Mouse (Mus musculus): ENCODE measurements around the gene Anks1b. TPM values are rescaled to one million over a fixed set of nuclear protein-coding genes. Genes with fewer than 3 reads are reported as not detected.

Anks1b gene
- polyA plus RNA-seq, 1 experiment from 2014 or later, result 1.6 TPM

DNA sequence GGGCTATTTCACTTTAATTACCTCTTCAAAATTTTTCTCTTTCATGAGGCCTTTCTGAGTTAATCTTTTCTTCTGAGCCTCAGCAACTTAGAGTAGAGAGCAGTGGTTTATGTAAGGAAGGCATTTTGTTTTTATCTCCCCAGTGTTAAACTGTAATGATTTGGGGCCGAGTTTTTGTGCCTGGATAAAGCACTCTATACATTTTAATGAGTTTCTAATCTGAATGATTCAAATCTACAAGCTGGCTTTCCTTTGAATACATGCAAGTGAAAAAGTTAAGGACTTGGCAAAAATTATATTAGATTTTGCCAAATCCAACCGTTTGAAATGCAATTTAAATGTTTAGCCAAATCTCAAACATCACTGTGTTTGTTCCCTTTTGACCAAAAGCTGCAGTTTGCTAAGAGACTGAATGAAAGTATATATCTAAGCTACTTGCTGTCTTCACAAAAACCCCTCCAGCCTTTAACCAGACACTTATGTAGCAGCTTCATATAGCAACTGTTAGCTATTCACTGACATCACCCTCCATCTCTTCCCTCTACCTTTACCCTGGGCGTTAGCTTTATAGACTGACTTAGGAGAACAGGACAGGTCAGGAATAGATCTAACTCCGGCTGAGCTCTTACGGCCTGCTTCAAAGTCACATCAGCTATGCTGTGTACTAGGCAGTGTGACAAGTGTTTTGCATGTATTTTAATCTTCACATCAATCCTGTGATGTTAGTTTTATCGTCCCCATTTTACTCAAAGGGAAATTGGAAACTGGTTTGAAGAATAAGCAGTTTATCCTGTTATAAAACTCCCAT lies 122.5 kb downstream of the Anks1b start:
- Histone ChIP-seq H3K9me3 (replicated peaks) (no peaks in the 10 kb centered on the region), H3K27me3 (ENCODE audit: low read depth, poor library complexity, severe bottlenecking) (no peaks in the 10 kb centered on the region), H3K4me1 (peaks cover 3% of the 10 kb centered on the region; the same call in 1 of the 2 replicates), H3K4me3 (no peak overlapping the region), H3K27ac (replicated peaks) (no peak overlapping the region), H3K36me3 (no peaks in the 10 kb centered on the region)
- 78% methylated on average over 6 of the region's 6 CpGs for WGBS
- DNase-seq (ENCODE audit: low spot score), result no peak

DNA sequence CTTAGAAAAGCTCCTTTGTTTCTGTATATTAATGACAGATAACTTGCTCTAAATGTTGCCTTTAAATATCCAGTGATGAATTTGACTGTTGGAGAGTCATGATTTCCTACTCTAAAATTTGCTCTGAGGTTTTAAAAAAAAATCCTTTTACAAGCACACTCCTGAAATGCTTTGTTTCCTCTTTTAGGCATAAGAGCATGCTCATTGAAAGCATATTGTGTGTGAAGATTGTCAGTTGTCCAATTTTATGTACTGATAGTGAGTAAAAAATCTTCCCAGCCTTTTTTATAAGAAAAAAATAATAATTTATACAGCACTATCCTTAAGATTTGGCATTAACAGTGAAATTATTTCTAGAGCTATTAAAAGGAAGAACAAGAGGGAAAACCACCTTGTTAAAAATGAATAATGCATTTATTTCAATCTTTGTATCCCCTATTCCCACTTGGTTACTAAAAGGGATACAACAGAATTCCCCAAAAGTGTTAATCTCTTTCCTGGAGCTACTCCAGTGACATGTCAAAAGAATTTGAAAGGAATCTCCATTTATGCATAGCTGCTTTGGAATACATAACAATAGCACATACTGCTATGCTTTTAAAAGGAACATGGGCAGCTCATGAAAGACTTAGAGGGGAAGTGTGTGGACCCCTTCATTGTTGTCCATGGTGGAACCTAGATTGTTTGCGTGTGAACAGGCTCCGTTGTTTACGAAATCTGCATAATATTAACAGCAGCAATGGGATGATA lies 130.8 kb downstream of the Anks1b start:
- no peak overlapping the region for H3K4me3 ChIP-seq
- H3K4me1 ChIP-seq, result peaks cover 4% of the 10 kb centered on the region; the same call in 1 of the 2 replicates
- DNase-seq (ENCODE audit: low spot score), result no peak
- 92% methylated on average over 3 of the region's 3 CpGs for WGBS
- no peaks in the 10 kb centered on the region for H3K27me3 ChIP-seq (ENCODE audit: low read depth, poor library complexity, severe bottlenecking)
- H3K36me3 ChIP-seq, result no peaks in the 10 kb centered on the region
- H3K27ac ChIP-seq (replicated peaks), result no peak overlapping the region
- no peaks in the 10 kb centered on the region for H3K9me3 ChIP-seq (replicated peaks)

DNA sequence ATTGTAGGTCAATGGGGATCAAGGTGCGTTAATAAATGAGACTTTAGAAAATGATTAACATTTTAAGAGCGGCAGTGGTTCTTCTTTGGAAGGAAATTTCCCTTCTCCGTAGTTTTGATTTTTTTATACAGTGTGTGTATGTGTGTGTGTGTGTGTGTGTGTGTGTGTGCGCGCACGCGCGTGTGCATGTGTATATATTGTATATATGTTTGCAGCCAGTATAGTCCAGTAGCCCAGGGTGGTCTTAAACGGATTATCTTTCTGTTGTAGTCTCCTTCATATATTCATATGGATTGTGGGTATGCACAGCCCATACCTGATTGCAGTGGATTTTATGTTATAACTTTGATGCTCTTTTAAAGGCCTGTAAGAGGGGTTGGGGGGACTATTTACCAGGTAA lies 131.6 kb downstream of the Anks1b start:
- no peak overlapping the region for H3K27ac ChIP-seq (replicated peaks)
- H3K9me3 ChIP-seq (replicated peaks), result no peaks in the 10 kb centered on the region
- DNase-seq (ENCODE audit: low spot score), result no peak
- H3K36me3 ChIP-seq, result no peaks in the 10 kb centered on the region
- H3K27me3 ChIP-seq (ENCODE audit: low read depth, poor library complexity, severe bottlenecking), result no peaks in the 10 kb centered on the region
- no peak overlapping the region for H3K4me3 ChIP-seq
- WGBS, result 94% methylated on average over 9 of the region's 9 CpGs
- H3K4me1 ChIP-seq, result peaks cover 4% of the 10 kb centered on the region; the same call in 1 of the 2 replicates

DNA sequence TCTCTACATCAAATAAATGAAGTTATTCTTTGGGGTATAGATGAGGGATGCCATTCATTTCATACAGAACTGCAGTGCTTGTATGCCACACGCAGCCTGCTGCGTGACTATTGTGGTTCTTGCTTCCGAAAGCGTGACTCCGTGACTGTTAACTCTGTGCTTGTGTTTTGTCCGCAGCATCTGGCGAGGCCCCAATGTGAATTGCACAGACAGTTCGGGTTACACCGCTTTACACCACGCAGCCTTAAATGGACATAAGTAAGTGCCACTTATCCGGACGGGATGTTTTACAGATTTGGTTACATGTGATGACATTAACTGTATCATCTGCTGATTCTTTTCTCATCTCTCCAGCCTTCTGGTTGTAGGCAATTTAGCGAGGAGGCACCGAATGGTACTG lies 159.7 kb downstream of the Anks1b start:
- H3K27me3 ChIP-seq (ENCODE audit: low read depth, poor library complexity, severe bottlenecking), result no peaks in the 10 kb centered on the region
- no peaks in the 10 kb centered on the region for H3K36me3 ChIP-seq
- H3K4me3 ChIP-seq, result no peak overlapping the region
- 90% methylated on average over 14 of the region's 14 CpGs for whole genome bisulfite sequencing
- H3K4me1 ChIP-seq, result no peaks in the 10 kb centered on the region
- no peak overlapping the region for H3K27ac ChIP-seq (replicated peaks)
- H3K9me3 ChIP-seq (replicated peaks), result no peaks in the 10 kb centered on the region
- no peak for DNase-seq (ENCODE audit: low spot score)

DNA sequence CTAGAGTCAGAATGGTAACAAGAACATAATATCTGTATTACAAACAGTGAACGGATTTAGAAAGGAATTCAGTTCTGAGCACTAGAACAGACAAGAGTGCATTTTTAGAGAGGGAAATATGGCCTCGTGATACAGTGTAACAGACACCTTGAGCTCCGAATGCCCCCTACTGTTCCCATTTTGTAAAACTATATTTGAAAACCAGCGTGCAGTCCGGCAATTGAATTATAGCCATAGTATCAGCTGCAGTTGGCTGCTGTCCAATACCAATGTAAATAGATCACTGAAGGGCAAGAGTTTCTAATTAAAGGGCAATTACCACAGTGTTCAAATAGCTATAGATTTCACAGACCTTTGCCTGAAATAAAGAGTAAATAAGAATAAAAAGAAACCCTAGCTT lies 170.0 kb downstream of the Anks1b start:
- WGBS, result 79% methylated on average over 5 of the region's 5 CpGs
- H3K9me3 ChIP-seq (replicated peaks), result no peaks in the 10 kb centered on the region
- H3K4me3 ChIP-seq, result no peak overlapping the region
- H3K27ac ChIP-seq (replicated peaks), result no peak overlapping the region
- no peaks in the 10 kb centered on the region for H3K4me1 ChIP-seq
- no peaks in the 10 kb centered on the region for H3K36me3 ChIP-seq
- no peak for DNase-seq (ENCODE audit: low spot score)
- no peaks in the 10 kb centered on the region for H3K27me3 ChIP-seq (ENCODE audit: low read depth, poor library complexity, severe bottlenecking)

DNA sequence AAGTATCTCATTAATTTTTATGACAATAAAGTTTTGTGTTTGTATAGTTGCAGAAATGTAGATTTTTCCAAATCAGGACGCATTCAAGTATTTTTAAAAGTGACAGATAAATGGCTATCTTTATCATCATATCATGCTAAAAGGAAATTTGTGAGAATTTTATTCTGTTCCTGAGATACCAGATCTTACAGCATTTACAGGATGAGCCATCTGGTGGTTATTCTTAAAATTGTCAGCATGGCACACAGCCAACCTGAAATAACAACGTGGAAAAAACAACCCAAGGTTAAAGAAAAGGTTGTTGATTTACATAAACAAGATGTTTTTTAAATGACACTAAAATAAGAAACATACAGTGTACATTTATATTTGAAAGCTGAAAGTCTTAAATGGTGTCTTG lies 170.5 kb downstream of the Anks1b start:
- no peak overlapping the region for H3K27ac ChIP-seq (replicated peaks)
- H3K4me3 ChIP-seq, result no peak overlapping the region
- no peaks in the 10 kb centered on the region for H3K9me3 ChIP-seq (replicated peaks)
- H3K27me3 ChIP-seq (ENCODE audit: low read depth, poor library complexity, severe bottlenecking), result no peaks in the 10 kb centered on the region
- WGBS, result 70% methylated on average over 2 of the region's 2 CpGs
- no peaks in the 10 kb centered on the region for H3K36me3 ChIP-seq
- no peaks in the 10 kb centered on the region for H3K4me1 ChIP-seq
- no peak for DNase-seq (ENCODE audit: low spot score)

DNA sequence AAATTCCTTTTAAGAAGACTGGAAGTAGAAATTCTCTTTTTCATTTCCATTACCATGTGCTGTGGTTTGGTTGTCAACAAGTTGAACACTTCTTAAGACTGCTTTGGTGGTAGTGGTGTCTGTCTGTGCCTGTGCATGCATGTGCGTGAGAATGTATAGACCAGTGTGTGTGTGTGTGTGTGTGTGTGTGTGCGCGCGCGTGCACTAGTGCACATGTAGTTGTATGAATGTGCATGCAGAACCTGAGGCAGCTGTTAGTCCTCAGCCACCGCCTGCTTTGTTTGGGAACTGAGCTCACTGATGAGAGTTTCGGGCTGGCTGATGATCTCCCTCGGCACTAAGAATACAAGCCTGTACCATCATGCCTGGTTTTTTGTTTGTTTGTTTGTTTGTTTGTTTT lies 170.9 kb downstream of the Anks1b start:
- no peak for DNase-seq (ENCODE audit: low spot score)
- Histone ChIP-seq H3K36me3 (no peaks in the 10 kb centered on the region), H3K4me1 (no peaks in the 10 kb centered on the region), H3K4me3 (no peak overlapping the region), H3K9me3 (replicated peaks) (no peaks in the 10 kb centered on the region), H3K27me3 (ENCODE audit: low read depth, poor library complexity, severe bottlenecking) (no peaks in the 10 kb centered on the region), H3K27ac (replicated peaks) (no peak overlapping the region)
- WGBS, result 93% methylated on average over 8 of the region's 8 CpGs

DNA sequence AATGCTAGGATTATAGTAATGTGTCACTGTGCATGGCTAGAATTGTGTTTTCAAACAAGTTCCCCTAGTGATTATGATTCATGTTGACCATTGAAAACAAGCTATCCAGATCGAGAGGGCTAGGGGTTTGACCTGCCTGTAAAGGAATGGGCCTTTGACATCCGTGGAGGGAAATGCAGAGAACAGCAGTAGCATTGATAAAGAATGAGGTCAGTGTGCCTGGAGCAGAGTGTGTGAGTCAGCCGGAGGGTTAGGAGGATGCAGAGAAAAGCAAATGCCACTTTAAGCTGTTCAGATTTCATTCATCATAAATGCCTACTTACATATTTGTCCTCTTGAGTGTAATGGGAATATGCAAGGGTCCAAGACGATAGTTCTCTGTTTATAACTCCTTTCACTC lies 195.3 kb downstream of the Anks1b start:
- H3K36me3 ChIP-seq, result no peaks in the 10 kb centered on the region
- H3K9me3 ChIP-seq (replicated peaks), result no peaks in the 10 kb centered on the region
- DNase-seq (ENCODE audit: low spot score), result no peak
- H3K4me1 ChIP-seq, result no peaks in the 10 kb centered on the region
- no peaks in the 10 kb centered on the region for H3K27me3 ChIP-seq (ENCODE audit: low read depth, poor library complexity, severe bottlenecking)
- no peak overlapping the region for H3K4me3 ChIP-seq
- WGBS, result 83% methylated on average over 4 of the region's 4 CpGs
- no peak overlapping the region for H3K27ac ChIP-seq (replicated peaks)

DNA sequence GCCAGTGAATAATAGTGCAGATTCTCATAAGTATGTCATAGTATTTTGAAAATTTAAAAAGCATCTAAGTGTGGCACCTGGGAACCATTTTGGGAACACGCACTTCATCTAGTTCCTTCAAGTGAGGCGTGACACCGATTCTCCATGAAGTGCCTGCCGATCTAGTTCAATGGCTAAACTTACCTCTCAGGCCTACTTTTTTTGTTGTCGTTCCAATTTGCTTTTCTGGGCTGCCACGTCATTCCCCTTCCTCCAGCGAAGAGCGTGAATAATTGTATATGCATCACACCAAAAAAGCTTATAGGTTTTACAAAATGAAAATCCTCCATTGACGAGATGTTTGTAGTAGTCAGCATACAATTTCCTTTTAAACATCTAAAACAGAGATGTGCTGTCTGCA lies 204.6 kb downstream of the Anks1b start:
- no peak for DNase-seq (ENCODE audit: low spot score)
- Histone ChIP-seq H3K9me3 (replicated peaks) (no peaks in the 10 kb centered on the region), H3K4me1 (no peaks in the 10 kb centered on the region), H3K27me3 (ENCODE audit: low read depth, poor library complexity, severe bottlenecking) (no peaks in the 10 kb centered on the region), H3K4me3 (no peak overlapping the region), H3K27ac (replicated peaks) (no peak overlapping the region), H3K36me3 (no peaks in the 10 kb centered on the region)
- WGBS, result 90% methylated on average over 9 of the region's 9 CpGs

DNA sequence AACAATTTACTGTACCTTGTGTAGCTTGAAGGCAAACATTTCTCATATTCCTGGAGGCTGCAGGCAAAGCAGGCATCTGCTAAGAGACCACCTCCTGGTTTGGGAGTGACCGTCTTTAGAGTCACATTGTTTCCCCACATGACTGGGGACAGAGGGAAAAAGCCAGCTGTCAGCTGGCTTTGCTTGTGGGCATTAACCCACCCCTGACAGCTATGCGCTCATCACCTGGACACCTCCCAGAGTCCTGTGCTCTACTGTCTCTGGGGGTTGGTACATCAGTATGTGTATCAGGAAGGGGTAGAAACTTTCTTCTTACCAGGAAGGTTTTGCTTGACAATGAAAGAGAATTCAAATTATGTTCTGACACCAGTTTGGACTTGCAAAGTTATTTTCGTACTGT lies 207.8 kb downstream of the Anks1b start:
- no peak overlapping the region for H3K27ac ChIP-seq (replicated peaks)
- WGBS, result 59% methylated on average over 3 of the region's 3 CpGs
- H3K4me3 ChIP-seq, result no peak overlapping the region
- no peaks in the 10 kb centered on the region for H3K4me1 ChIP-seq
- no peaks in the 10 kb centered on the region for H3K36me3 ChIP-seq
- no peak for DNase-seq (ENCODE audit: low spot score)
- H3K9me3 ChIP-seq (replicated peaks), result no peaks in the 10 kb centered on the region
- no peaks in the 10 kb centered on the region for H3K27me3 ChIP-seq (ENCODE audit: low read depth, poor library complexity, severe bottlenecking)

DNA sequence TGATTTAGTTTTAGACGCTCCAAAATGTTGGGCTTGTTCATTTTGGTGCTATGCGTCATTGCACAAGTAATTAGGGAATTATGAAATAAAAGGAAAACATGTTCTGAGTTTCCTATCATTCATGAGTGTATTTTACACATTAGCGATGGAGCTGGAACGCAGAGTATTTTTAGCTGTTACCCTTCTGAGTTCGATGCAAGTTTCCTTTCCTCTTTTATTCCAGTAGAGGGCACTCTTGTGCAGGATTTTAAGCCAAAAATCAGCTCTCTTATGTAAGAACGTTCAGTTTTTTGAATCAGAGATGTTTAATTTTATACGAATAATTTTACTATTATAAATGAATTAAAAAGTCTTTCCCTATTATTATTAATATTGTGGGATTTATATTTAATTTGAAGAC lies 208.3 kb downstream of the Anks1b start:
- no peak for DNase-seq (ENCODE audit: low spot score)
- no peak overlapping the region for H3K27ac ChIP-seq (replicated peaks)
- 31% methylated on average over 7 of the region's 7 CpGs for WGBS
- no peaks in the 10 kb centered on the region for H3K9me3 ChIP-seq (replicated peaks)
- H3K36me3 ChIP-seq, result no peaks in the 10 kb centered on the region
- H3K4me3 ChIP-seq, result no peak overlapping the region
- H3K27me3 ChIP-seq (ENCODE audit: low read depth, poor library complexity, severe bottlenecking), result no peaks in the 10 kb centered on the region
- H3K4me1 ChIP-seq, result no peaks in the 10 kb centered on the region

DNA sequence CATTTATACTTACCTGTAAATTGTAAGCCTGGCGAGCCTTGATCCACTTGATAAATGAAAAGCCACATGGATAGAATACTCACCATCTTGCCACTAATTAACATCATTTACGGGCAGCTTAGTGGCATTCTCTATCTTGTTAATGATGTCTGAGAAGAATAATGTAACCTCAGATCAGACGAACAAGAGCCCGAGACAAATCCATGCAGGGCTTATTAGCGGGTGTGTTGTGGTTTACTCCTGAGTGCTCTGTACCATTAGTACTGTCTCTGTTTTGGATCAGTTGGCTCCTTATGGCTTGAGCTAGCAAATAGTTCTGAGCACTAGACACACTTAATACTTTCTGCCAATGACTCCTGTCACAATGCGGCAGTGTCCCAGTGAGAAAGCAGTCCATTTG lies 220.6 kb downstream of the Anks1b start:
- Histone ChIP-seq H3K9me3 (replicated peaks) (no peaks in the 10 kb centered on the region), H3K4me1 (no peaks in the 10 kb centered on the region), H3K27ac (replicated peaks) (no peak overlapping the region), H3K4me3 (no peak overlapping the region), H3K27me3 (ENCODE audit: low read depth, poor library complexity, severe bottlenecking) (no peaks in the 10 kb centered on the region), H3K36me3 (no peaks in the 10 kb centered on the region)
- DNase-seq (ENCODE audit: low spot score), result no peak
- WGBS, result 92% methylated on average over 6 of the region's 6 CpGs

DNA sequence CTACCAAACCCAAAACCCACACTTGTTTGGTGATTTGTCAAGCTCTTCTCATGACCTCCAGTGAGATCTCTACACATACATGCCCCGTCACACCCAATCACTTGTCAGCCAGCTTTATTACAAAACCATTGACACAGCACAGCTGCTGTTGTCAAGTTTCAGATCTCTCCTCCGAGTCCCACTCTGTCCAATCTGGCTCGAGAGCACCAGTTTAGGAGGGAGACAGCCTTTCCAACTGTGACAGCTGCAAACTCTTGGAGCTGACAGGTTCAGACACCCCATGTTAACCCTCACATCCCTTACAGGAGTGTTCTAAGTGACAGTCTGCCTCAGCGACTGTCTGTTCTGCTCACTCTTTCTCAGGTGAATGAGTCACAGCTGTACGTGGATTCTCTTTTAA lies 239.4 kb downstream of the Anks1b start:
- Histone ChIP-seq H3K4me3 (no peak overlapping the region), H3K4me1 (no peaks in the 10 kb centered on the region), H3K9me3 (replicated peaks) (no peaks in the 10 kb centered on the region), H3K36me3 (no peaks in the 10 kb centered on the region), H3K27me3 (ENCODE audit: low read depth, poor library complexity, severe bottlenecking) (no peaks in the 10 kb centered on the region), H3K27ac (replicated peaks) (no peak overlapping the region)
- no peak for DNase-seq (ENCODE audit: low spot score)
- WGBS, result 77% methylated on average over 5 of the region's 5 CpGs

Data from midbrain, embryonic 10.5 days (tissue).